Mouse (Mus musculus): ENCODE data around the gene Sox5. TPM values are rescaled to one million over a fixed set of nuclear protein-coding genes. Genes with fewer than 3 reads are reported as not detected.

The Sox5 gene
- polyA plus RNA-seq, 1 experiment = 24.3 TPM

DNA sequence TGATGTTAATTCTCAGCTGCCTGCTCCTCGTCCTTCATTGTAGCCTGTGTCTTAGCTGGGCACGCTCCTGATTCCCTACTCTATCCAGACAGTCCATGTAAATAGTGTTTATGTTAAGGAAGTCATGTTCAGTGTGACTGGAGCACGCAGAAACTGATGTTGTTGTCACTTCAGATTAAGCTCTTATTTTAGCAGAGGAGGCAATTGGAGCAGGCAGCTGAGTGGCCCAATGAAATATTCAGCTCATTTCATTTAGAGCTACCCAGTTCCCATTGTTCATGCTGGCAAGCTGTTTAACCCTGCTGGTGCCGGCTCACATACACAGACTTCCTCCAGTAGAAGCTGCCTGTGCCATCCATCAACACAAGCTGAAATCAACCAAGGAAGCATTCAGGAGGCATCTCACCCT, 170.4 kb downstream of the Sox5 start:
- H3K27ac ChIP-seq (ENCODE audit: insufficient read depth, low read length) = no peak overlapping the region

DNA sequence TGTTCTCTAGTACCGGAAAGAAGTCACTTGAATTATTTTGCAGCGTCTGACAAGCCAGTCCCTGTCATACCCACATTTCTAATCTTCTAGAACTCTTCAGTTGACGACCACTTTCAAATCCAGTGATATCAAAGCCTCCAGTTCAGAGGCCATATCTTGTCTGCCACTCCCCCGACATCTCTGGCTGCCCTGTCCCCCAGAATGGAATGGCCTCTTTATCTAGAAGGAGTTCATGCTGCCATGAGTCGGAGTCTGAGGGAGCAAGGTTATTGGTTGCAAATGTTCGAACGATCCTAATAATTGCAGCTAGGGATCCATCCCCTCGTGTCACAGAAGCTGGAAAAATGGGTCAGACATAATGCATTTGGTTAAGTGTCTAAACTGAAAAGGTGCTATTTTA, 170.9 kb downstream of the Sox5 start:
- Histone ChIP-seq H3K27ac (ENCODE audit: insufficient read depth, low read length) (no peak overlapping the region), H3K4me3 (ENCODE audit: insufficient read depth, low read length) (no peak overlapping the region), H3K4me1 (ENCODE audit: control insufficient read depth, insufficient read depth, low read length) (0 out of 2 replicates have a peak, but pooled peaks cover 5% of the 10 kb centered on the region)
- TF ChIP-seq POLR2A (IDR thresholded peaks at IDR 0.05; ENCODE audit: extremely low read depth, insufficient read depth, low read length) (no peak), CTCF (IDR thresholded peaks at IDR 0.05; ENCODE audit: extremely low read depth, insufficient read depth, low read length) (no peak)

More for the DNA sequence above, 170.4 kb downstream of the Sox5 start:
- H3K4me1 ChIP-seq (ENCODE audit: control insufficient read depth, insufficient read depth, low read length) = 0 out of 2 replicates have a peak, but pooled peaks cover 5% of the 10 kb centered on the region
- no peak for TF ChIP-seq POLR2A (IDR thresholded peaks at IDR 0.05; ENCODE audit: extremely low read depth, insufficient read depth, low read length)
- no peak for TF ChIP-seq CTCF (IDR thresholded peaks at IDR 0.05; ENCODE audit: extremely low read depth, insufficient read depth, low read length)
- no peak overlapping the region for H3K4me3 ChIP-seq (ENCODE audit: insufficient read depth, low read length)

GRCm38 (mm10) chr6:144602883-144603282, 178.9 kb downstream of the Sox5 start:
- TF ChIP-seq POLR2A (IDR thresholded peaks at IDR 0.05; ENCODE audit: extremely low read depth, insufficient read depth, low read length) (no peak), CTCF (IDR thresholded peaks at IDR 0.05; ENCODE audit: extremely low read depth, insufficient read depth, low read length) (no peak)
- Histone ChIP-seq H3K4me3 (ENCODE audit: insufficient read depth, low read length) (no peak overlapping the region), H3K4me1 (ENCODE audit: control insufficient read depth, insufficient read depth, low read length) (no peaks in the 10 kb centered on the region), H3K27ac (ENCODE audit: insufficient read depth, low read length) (no peak overlapping the region)

GRCm38 (mm10) chr6:144600351-144600750, 181.4 kb downstream of the Sox5 start:
- Histone ChIP-seq H3K27ac (ENCODE audit: insufficient read depth, low read length) (no peak overlapping the region), H3K4me3 (ENCODE audit: insufficient read depth, low read length) (no peak overlapping the region), H3K4me1 (ENCODE audit: control insufficient read depth, insufficient read depth, low read length) (peaks cover 3% of the 10 kb centered on the region; the same call in 1 of the 2 replicates)
- no peak for TF ChIP-seq POLR2A (IDR thresholded peaks at IDR 0.05; ENCODE audit: extremely low read depth, insufficient read depth, low read length)
- TF ChIP-seq CTCF (IDR thresholded peaks at IDR 0.05; ENCODE audit: extremely low read depth, insufficient read depth, low read length) = no peak

DNA sequence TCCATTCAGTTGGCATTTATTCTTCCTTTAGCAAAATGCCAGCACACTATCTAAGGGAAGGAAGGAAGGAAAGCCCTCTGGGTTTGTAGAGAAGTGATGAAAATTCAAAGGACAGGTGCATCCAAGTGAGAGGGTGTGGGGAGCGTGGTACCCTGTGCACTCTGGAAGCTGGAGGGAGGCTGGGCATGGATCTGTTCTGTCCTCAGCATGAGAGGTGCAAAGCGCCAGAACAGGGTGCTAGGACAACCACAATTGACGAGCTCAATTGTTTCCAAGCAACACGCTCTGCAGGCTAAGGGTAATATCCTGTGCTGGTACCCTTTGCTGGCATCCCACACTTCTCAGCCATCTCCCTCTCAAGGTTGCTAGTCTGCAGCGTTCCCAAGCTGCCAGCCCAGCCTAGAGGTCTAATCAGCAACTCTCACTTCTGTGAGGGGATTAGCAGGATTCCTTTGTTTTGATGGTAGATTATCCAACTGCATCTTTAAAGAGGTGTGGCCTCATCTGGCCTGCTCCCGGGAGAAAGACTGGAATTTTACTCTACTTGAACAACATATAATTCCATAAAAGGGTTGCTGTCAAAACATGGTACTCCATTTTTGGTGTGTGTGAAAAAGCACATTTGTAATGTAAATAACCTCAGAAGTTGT, 183.3 kb downstream of the Sox5 start:
- no peak overlapping the region for H3K4me3 ChIP-seq (ENCODE audit: insufficient read depth, low read length)
- no peak overlapping the region for H3K27ac ChIP-seq (ENCODE audit: insufficient read depth, low read length)
- peaks cover 3% of the 10 kb centered on the region; the same call in 1 of the 2 replicates for H3K4me1 ChIP-seq (ENCODE audit: control insufficient read depth, insufficient read depth, low read length)
- TF ChIP-seq POLR2A (IDR thresholded peaks at IDR 0.05; ENCODE audit: extremely low read depth, insufficient read depth, low read length) (no peak), CTCF (IDR thresholded peaks at IDR 0.05; ENCODE audit: extremely low read depth, insufficient read depth, low read length) (no peak)

GRCm38 (mm10) chr6:144596536-144597210, 185.1 kb downstream of the Sox5 start:
- H3K4me1 ChIP-seq (ENCODE audit: control insufficient read depth, insufficient read depth, low read length) = peaks cover 3% of the 10 kb centered on the region; the same call in 1 of the 2 replicates
- H3K27ac ChIP-seq (ENCODE audit: insufficient read depth, low read length) = no peak overlapping the region
- TF ChIP-seq CTCF (IDR thresholded peaks at IDR 0.05; ENCODE audit: extremely low read depth, insufficient read depth, low read length) = no peak
- no peak for TF ChIP-seq POLR2A (IDR thresholded peaks at IDR 0.05; ENCODE audit: extremely low read depth, insufficient read depth, low read length)
- H3K4me3 ChIP-seq (ENCODE audit: insufficient read depth, low read length) = no peak overlapping the region

DNA sequence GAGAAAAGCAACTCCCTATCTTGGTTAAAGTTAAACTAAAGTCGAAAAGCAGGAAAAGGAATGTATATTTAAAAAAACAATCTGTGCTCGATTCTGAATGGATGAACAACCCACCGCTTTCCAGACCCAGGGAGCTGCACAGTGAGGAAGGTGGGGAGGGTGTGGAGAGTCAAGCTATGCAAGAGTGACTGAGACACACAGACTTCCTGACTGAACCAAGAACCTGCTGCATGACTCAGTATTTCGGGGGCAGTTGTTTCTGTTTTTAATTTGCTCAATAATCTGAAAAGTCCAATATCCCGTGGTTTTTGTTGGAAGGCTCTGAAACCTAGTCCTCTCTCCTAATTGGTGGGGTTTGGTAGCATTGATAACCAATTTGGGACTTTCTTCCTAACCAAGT, 196.9 kb downstream of the Sox5 start:
- no peaks in the 10 kb centered on the region for H3K4me1 ChIP-seq (ENCODE audit: control insufficient read depth, insufficient read depth, low read length)
- TF ChIP-seq POLR2A (IDR thresholded peaks at IDR 0.05; ENCODE audit: extremely low read depth, insufficient read depth, low read length) = no peak
- TF ChIP-seq CTCF (IDR thresholded peaks at IDR 0.05; ENCODE audit: extremely low read depth, insufficient read depth, low read length) = no peak
- no peak overlapping the region for H3K27ac ChIP-seq (ENCODE audit: insufficient read depth, low read length)
- H3K4me3 ChIP-seq (ENCODE audit: insufficient read depth, low read length) = no peak overlapping the region

- Histone ChIP-seq H3K27ac (ENCODE audit: insufficient read depth, low read length) (no peak overlapping the region), H3K4me3 (ENCODE audit: insufficient read depth, low read length) (no peak overlapping the region), H3K4me1 (ENCODE audit: control insufficient read depth, insufficient read depth, low read length) (no peaks in the 10 kb centered on the region)
- no peak for TF ChIP-seq CTCF (IDR thresholded peaks at IDR 0.05; ENCODE audit: extremely low read depth, insufficient read depth, low read length)
- no peak for TF ChIP-seq POLR2A (IDR thresholded peaks at IDR 0.05; ENCODE audit: extremely low read depth, insufficient read depth, low read length)
Observed at GRCm38 (mm10) chr6:144584074-144584840, 197.5 kb downstream of the Sox5 start.

DNA sequence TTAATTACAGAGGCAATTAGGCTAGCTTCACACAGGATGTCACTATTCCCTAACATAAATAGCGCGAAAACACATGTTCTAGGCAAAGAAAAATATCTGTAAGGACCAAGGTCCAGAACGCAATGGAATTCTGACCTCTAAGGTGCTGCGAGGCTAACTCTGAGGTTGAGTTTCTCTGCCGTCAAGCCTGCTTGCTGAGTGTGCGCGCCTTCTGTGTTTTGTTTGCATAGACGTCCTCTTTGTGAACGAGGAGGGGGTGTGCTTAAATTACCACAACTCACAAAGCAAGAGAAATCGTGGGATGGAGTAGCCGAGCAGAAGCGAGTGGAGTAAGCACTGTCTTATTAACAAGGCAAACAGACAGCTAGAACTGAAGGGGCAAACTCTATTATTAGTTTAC, 202.5 kb downstream of the Sox5 start:
- TF ChIP-seq CTCF (IDR thresholded peaks at IDR 0.05; ENCODE audit: extremely low read depth, insufficient read depth, low read length) (no peak), POLR2A (IDR thresholded peaks at IDR 0.05; ENCODE audit: extremely low read depth, insufficient read depth, low read length) (no peak)
- Histone ChIP-seq H3K4me1 (ENCODE audit: control insufficient read depth, insufficient read depth, low read length) (no peaks in the 10 kb centered on the region), H3K27ac (ENCODE audit: insufficient read depth, low read length) (no peak overlapping the region), H3K4me3 (ENCODE audit: insufficient read depth, low read length) (no peak overlapping the region)

Measured in cortical plate, adult 2 months (tissue).